Mouse (Mus musculus): ENCODE measurements around the gene Sptan1. TPM values are rescaled to one million over a fixed set of nuclear protein-coding genes. Genes with fewer than 3 reads are reported as not detected.

Gene Sptan1
- 151 TPM for polyA plus RNA-seq (2014; fragmentation: Illumina TruSeq; extraction: RNeasy Lipid Tissue Mini Kit (QIAGEN cat#74804); ENCODE audit: low read depth, low replicate concordance)

GRCm38 (mm10) chr2:29965250-29965843 lies at the start of gene Sptan1:
Gene Sptan1, plus strand, starts transcription at chr2:29965560.

GRCm38 (mm10) chr2:29934906-29935599 lies 30.3 kb upstream of the Sptan1 start, which contains the start of gene Gle1:
Gene Gle1, plus strand, starts transcription at chr2:29935426.

GRCm38 (mm10) chr2:30048699-30049388 lies 83.5 kb downstream of the Sptan1 start, which contains the start of gene Wdr34:
Gene Wdr34, minus strand, starts transcription at chr2:30048881.

GRCm38 (mm10) chr2:30057223-30057904 lies 92.0 kb downstream of the Sptan1 start, which contains the start of gene Set:
Gene Set, plus strand, starts transcription at chr2:30057378.

DNA sequence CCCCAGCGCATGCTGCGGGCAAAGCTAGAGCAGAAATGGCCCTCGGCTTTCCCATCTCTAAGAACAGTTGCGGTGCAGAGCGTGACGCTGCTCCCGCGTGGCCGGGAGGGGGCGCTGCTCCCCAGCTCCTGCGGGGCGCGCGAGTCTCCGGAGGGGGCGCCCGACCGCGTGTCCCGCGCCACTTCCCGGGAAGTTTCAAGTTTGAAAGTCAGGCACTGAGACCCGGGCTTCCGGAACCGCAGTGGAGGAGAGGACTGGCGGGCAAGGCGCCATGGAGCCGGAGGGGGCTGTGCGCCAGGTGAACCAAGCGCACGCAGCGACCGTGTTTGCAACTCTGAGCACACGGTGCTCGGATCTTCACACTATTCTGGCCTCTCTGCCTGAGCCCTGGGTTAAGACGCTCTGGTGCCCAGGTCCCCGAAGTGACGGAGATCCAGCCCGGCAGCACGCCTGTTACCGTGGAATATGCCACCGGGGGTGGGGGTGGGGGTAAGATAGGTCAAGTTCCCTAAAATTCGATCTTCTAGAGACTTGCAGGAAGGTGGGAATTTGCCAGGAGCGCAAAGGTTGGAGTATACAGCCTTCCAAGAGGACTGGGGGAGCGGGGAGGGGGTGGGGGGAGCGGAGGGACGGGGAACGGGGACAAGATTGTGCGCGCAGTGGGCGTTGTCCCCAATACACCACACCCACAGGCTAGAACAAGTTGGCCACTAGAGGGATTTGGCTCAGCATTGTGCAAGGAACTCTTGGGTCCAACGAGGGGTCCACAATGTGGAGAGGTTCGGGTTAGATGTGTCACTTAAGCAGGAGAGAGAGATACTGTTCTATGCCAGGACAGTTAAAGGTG lies 112.4 kb downstream of the Sptan1 start, which contains the start of gene Pkn3:
TSS of gene Pkn3 (plus strand) at position 183 of the 847 bp plus-strand sequence.

Other genes starting within 250 kb of the Sptan1 start
- not detected for gene Gm13420, start 213.9 kb upstream of the Sptan1 start, polyA plus RNA-seq (2014; fragmentation: Illumina TruSeq; extraction: RNeasy Lipid Tissue Mini Kit (QIAGEN cat#74804); ENCODE audit: low read depth, low replicate concordance)
- not detected for gene Gm13547, start 206.2 kb upstream of the Sptan1 start, polyA plus RNA-seq (2014; fragmentation: Illumina TruSeq; extraction: RNeasy Lipid Tissue Mini Kit (QIAGEN cat#74804); ENCODE audit: low read depth, low replicate concordance)
- 20.8 TPM for gene Coq4, start 178.1 kb upstream of the Sptan1 start, polyA plus RNA-seq (2014; fragmentation: Illumina TruSeq; extraction: RNeasy Lipid Tissue Mini Kit (QIAGEN cat#74804); ENCODE audit: low read depth, low replicate concordance)
- 21.3 TPM for gene Trub2, start 177.1 kb upstream of the Sptan1 start, polyA plus RNA-seq (2014; fragmentation: Illumina TruSeq; extraction: RNeasy Lipid Tissue Mini Kit (QIAGEN cat#74804); ENCODE audit: low read depth, low replicate concordance)
- gene Slc27a4, start 162.9 kb upstream of the Sptan1 start, polyA plus RNA-seq (2014; fragmentation: Illumina TruSeq; extraction: RNeasy Lipid Tissue Mini Kit (QIAGEN cat#74804); ENCODE audit: low read depth, low replicate concordance), result 13.0 TPM
- gene Urm1, start 145.5 kb upstream of the Sptan1 start, polyA plus RNA-seq (2014; fragmentation: Illumina TruSeq; extraction: RNeasy Lipid Tissue Mini Kit (QIAGEN cat#74804); ENCODE audit: low read depth, low replicate concordance), result 26.2 TPM
- gene Cercam, start 96.4 kb upstream of the Sptan1 start, polyA plus RNA-seq (2014; fragmentation: Illumina TruSeq; extraction: RNeasy Lipid Tissue Mini Kit (QIAGEN cat#74804); ENCODE audit: low read depth, low replicate concordance), result 3.7 TPM
- gene Odf2, start 76.3 kb upstream of the Sptan1 start, polyA plus RNA-seq (2014; fragmentation: Illumina TruSeq; extraction: RNeasy Lipid Tissue Mini Kit (QIAGEN cat#74804); ENCODE audit: low read depth, low replicate concordance), result 31.9 TPM
- gene Gle1, start 30.1 kb upstream of the Sptan1 start, polyA plus RNA-seq (2014; fragmentation: Illumina TruSeq; extraction: RNeasy Lipid Tissue Mini Kit (QIAGEN cat#74804); ENCODE audit: low read depth, low replicate concordance), result 22.6 TPM
- 8.2 TPM for gene Wdr34, start 83.3 kb downstream of the Sptan1 start, polyA plus RNA-seq (2014; fragmentation: Illumina TruSeq; extraction: RNeasy Lipid Tissue Mini Kit (QIAGEN cat#74804); ENCODE audit: low read depth, low replicate concordance)
- gene Set, start 91.8 kb downstream of the Sptan1 start, polyA plus RNA-seq (2014; fragmentation: Illumina TruSeq; extraction: RNeasy Lipid Tissue Mini Kit (QIAGEN cat#74804); ENCODE audit: low read depth, low replicate concordance), result 116 TPM
- 13.1 TPM for gene Pkn3, start 112.1 kb downstream of the Sptan1 start, polyA plus RNA-seq (2014; fragmentation: Illumina TruSeq; extraction: RNeasy Lipid Tissue Mini Kit (QIAGEN cat#74804); ENCODE audit: low read depth, low replicate concordance)
- 5.9 TPM for gene Zdhhc12, start 128.1 kb downstream of the Sptan1 start, polyA plus RNA-seq (2014; fragmentation: Illumina TruSeq; extraction: RNeasy Lipid Tissue Mini Kit (QIAGEN cat#74804); ENCODE audit: low read depth, low replicate concordance)
- gene Zer1, start 159.0 kb downstream of the Sptan1 start, polyA plus RNA-seq (2014; fragmentation: Illumina TruSeq; extraction: RNeasy Lipid Tissue Mini Kit (QIAGEN cat#74804); ENCODE audit: low read depth, low replicate concordance), result 29.0 TPM
- gene Tbc1d13, start 168.2 kb downstream of the Sptan1 start, polyA plus RNA-seq (2014; fragmentation: Illumina TruSeq; extraction: RNeasy Lipid Tissue Mini Kit (QIAGEN cat#74804); ENCODE audit: low read depth, low replicate concordance), result 16.3 TPM
- 74.8 TPM for gene Endog, start 205.9 kb downstream of the Sptan1 start, polyA plus RNA-seq (2014; fragmentation: Illumina TruSeq; extraction: RNeasy Lipid Tissue Mini Kit (QIAGEN cat#74804); ENCODE audit: low read depth, low replicate concordance)
- gene Spout1, start 212.9 kb downstream of the Sptan1 start, polyA plus RNA-seq (2014; fragmentation: Illumina TruSeq; extraction: RNeasy Lipid Tissue Mini Kit (QIAGEN cat#74804); ENCODE audit: low read depth, low replicate concordance), result 9.4 TPM
- 40.3 TPM for gene Kyat1, start 240.3 kb downstream of the Sptan1 start, polyA plus RNA-seq (2014; fragmentation: Illumina TruSeq; extraction: RNeasy Lipid Tissue Mini Kit (QIAGEN cat#74804); ENCODE audit: low read depth, low replicate concordance)